ENCODE assay signal across 12 mouse cellular contexts in the genomic region with DNA sequence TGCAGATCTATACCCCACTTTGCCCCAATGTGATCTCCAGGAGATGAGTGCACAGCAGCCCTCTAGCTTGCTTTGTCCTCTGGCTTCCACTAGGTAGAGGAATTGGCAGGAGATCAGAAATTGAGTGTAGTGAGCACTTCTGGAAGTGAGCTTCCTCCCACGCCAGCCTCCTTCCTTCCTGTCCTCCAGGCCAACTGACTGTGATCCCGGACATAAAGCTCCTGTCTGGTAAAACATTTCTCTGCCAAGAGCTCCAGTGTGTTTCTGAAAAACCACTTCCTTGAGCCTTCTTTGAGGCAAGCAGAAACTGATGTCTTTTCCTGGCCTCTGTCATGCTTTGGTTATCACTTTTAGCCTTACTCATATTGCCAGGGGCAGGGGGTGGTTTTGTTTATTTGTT.
DNase-seq lines count a peak whose midpoint lies in the region; ATAC-seq and TF ChIP-seq lines count a peak whose summit lies in the region.
"Had no signal": no experiment of that assay in that cellular context is flagged by ENCODE, and none has a peak within 500 bp of the region (broad histone marks: within the 10 kb centered on the region; RNA-seq: fewer than 3 reads in every experiment).

No protein-coding gene starts in this region.

- no peak overlapping the region for H3K4me2 ChIP-seq in lung, embryonic 14.5 days
- H3K4me2 ChIP-seq in heart, embryonic 15.5 days, result no peak overlapping the region
- no peak overlapping the region for H3K4me2 ChIP-seq in kidney, embryonic 15.5 days
- H3K4me2 ChIP-seq: embryonic facial prominence, embryonic 13.5 days had no signal

- H3K27ac ChIP-seq in lung, embryonic 14.5 days (ENCODE audit: low read depth), result no peak overlapping the region; the same call in 1 of the 2 replicates
- H3K27ac ChIP-seq in heart, embryonic 15.5 days, result peak overlapping the region; percentile 53
- peak overlapping the region; percentile 67 for H3K27ac ChIP-seq in kidney, embryonic 15.5 days
- H3K27ac ChIP-seq in thymus, adult 2 months (ENCODE audit: control insufficient read depth, insufficient read depth, low read length), result no peak overlapping the region
- H3K27ac ChIP-seq: embryonic facial prominence, embryonic 13.5 days had no signal

- H3K4me1 ChIP-seq in lung, embryonic 14.5 days (ENCODE audit: insufficient read depth), result peaks cover 3% of the 10 kb centered on the region; the same call in 1 of the 2 replicates
- H3K4me1 ChIP-seq in lung, adult 2 months (ENCODE audit: control insufficient read depth, insufficient read depth, low read length), result peaks cover 2% of the 10 kb centered on the region
- peaks cover 8% of the 10 kb centered on the region for H3K4me1 ChIP-seq in heart, embryonic 15.5 days (replicated peaks)
- peaks cover 27% of the 10 kb centered on the region for H3K4me1 ChIP-seq in kidney, embryonic 15.5 days
- H3K4me1 ChIP-seq in thymus, adult 2 months (replicated peaks; ENCODE audit: control insufficient read depth, insufficient read depth, low read length), result no peaks in the 10 kb centered on the region

- H3K9me3 ChIP-seq in lung, embryonic 14.5 days (ENCODE audit: low read depth, low read length), result no peaks in the 10 kb centered on the region
- H3K9me3 ChIP-seq in heart, embryonic 15.5 days (replicated peaks), result no peaks in the 10 kb centered on the region
- H3K9me3 ChIP-seq in kidney, embryonic 15.5 days (replicated peaks), result no peaks in the 10 kb centered on the region
- H3K9me3 ChIP-seq: embryonic facial prominence, embryonic 13.5 days had no signal

- no peak overlapping the region for H3K9ac ChIP-seq in lung, embryonic 14.5 days
- no peak overlapping the region for H3K9ac ChIP-seq in heart, embryonic 15.5 days
- H3K9ac ChIP-seq in kidney, embryonic 15.5 days, result no peak overlapping the region
- H3K9ac ChIP-seq: embryonic facial prominence, embryonic 13.5 days had no signal

- H3K36me3 ChIP-seq in lung, embryonic 14.5 days (ENCODE audit: insufficient read depth), result no peaks in the 10 kb centered on the region
- no peaks in the 10 kb centered on the region for H3K36me3 ChIP-seq in heart, embryonic 15.5 days
- no peaks in the 10 kb centered on the region for H3K36me3 ChIP-seq in kidney, embryonic 15.5 days
- H3K36me3 ChIP-seq in thymus, adult 2 months (ENCODE audit: control insufficient read depth, insufficient read depth, low read length), result no peaks in the 10 kb centered on the region
- H3K36me3 ChIP-seq: embryonic facial prominence, embryonic 13.5 days had no signal

- no peak overlapping the region for H3K4me3 ChIP-seq in lung, embryonic 14.5 days (ENCODE audit: low read depth, low read length)
- H3K4me3 ChIP-seq in lung, adult 2 months (replicated peaks; ENCODE audit: extremely low read depth, low read depth, low read length), result no peak overlapping the region
- no peak overlapping the region for H3K4me3 ChIP-seq in heart, embryonic 15.5 days
- H3K4me3 ChIP-seq in kidney, embryonic 15.5 days (replicated peaks), result no peak overlapping the region
- no peak overlapping the region for H3K4me3 ChIP-seq in thymus, adult 2 months (ENCODE audit: control insufficient read depth, insufficient read depth, low read length)
- H3K4me3 ChIP-seq: embryonic facial prominence, embryonic 13.5 days had no signal

- 30% methylated on average over 2 of the region's 2 CpGs for WGBS in lung, embryonic 14.5 days
- 8% methylated on average over 2 of the region's 2 CpGs for WGBS in lung, adult 2 months
- WGBS in heart, embryonic 15.5 days, result 38% methylated on average over 2 of the region's 2 CpGs
- 49% methylated on average over 2 of the region's 2 CpGs for WGBS in kidney, embryonic 15.5 days
- 30% methylated on average over 2 of the region's 2 CpGs for WGBS in thymus, adult 2 months

- peak; percentile 69 for DNase-seq in lung, embryonic 14.5 days
- no peak for DNase-seq in lung, adult 2 months
- peak; percentile 49 to 69 for DNase-seq in lung, postnatal 4 days
- DNase-seq in embryo, embryonic 10.5 days (ENCODE audit: low spot score), result no peak
- DNase-seq in layer of hippocampus, adult 9-10 months (ENCODE audit: low spot score), result no peak
- DNase-seq in thymus, adult 2 months, result no peak
- DNase-seq: cerebellum, adult 11 months; right cerebral cortex, postnatal 14 days had no signal

- TF ChIP-seq CTCF in lung, embryonic 14.5 days (IDR thresholded peaks at IDR 0.05; ENCODE audit: low read depth), result no peak
- no peak for TF ChIP-seq CTCF in lung, adult 2 months (IDR thresholded peaks at IDR 0.05; ENCODE audit: insufficient read depth, low read length)
- no peak for TF ChIP-seq CTCF in thymus, adult 2 months (IDR thresholded peaks at IDR 0.05; ENCODE audit: borderline replicate concordance, control insufficient read depth, extremely low read depth, insufficient read depth, low read length, poor library complexity)

- ATAC-seq in lung, embryonic 14.5 days (ENCODE audit: insufficient read depth), result peak; percentile 47; the same call in 1 of the 2 replicates
- 0 out of 2 replicates have a peak, but pooled peaks have one; percentile 39 for ATAC-seq in heart, embryonic 15.5 days (replicated peaks; ENCODE audit: insufficient number of reproducible peaks, insufficient read depth, low FRiP score, low read depth)
- no peak; the same call in 1 of the 2 replicates for ATAC-seq in kidney, embryonic 15.5 days (replicated peaks; ENCODE audit: low FRiP score)

- no peaks in the 10 kb centered on the region for H3K27me3 ChIP-seq in lung, embryonic 14.5 days (ENCODE audit: insufficient read depth, low read length)
- H3K27me3 ChIP-seq in heart, embryonic 15.5 days, result no peaks in the 10 kb centered on the region
- no peaks in the 10 kb centered on the region for H3K27me3 ChIP-seq in kidney, embryonic 15.5 days
- H3K27me3 ChIP-seq in thymus, adult 2 months (ENCODE audit: control insufficient read depth, insufficient read depth, low read length), result no peaks in the 10 kb centered on the region
- H3K27me3 ChIP-seq: CH12.LX; embryonic facial prominence, embryonic 13.5 days had no signal

- no peak for TF ChIP-seq POLR2A in lung, adult 2 months (IDR thresholded peaks at IDR 0.05; ENCODE audit: borderline replicate concordance, extremely low read depth, low read depth, low read length)
- no peak for TF ChIP-seq POLR2A in thymus, adult 2 months (IDR thresholded peaks at IDR 0.05; ENCODE audit: control insufficient read depth, extremely low read depth, insufficient read depth, low read length, poor library complexity)

Comparison
In these comparisons a context has a peak if more than half of its experiments do, and no peak if none do; other contexts are left out.
1. DNase-seq: peak in lung, embryonic 14.5 days (single experiment) and lung, postnatal 4 days (2 of 2); none in lung, adult 2 months (single experiment), embryo, embryonic 10.5 days (single experiment), layer of hippocampus, adult 9-10 months (single experiment) and thymus, adult 2 months (single experiment).
2. H3K27ac ChIP-seq: peak in heart, embryonic 15.5 days (single experiment) and kidney, embryonic 15.5 days (single experiment); none in lung, embryonic 14.5 days (single experiment) and thymus, adult 2 months (single experiment).